Mouse (Mus musculus) left cerebral cortex, adult 11 months (tissue): ENCODE results near the gene Tmem161a.

Source experiments
- DNase-seq: peaks from one replicate; pipeline ENCODE4 v3.0.0; 2022; ENCODE audit warnings: low spot score

Gene Tmem161a

DNA sequence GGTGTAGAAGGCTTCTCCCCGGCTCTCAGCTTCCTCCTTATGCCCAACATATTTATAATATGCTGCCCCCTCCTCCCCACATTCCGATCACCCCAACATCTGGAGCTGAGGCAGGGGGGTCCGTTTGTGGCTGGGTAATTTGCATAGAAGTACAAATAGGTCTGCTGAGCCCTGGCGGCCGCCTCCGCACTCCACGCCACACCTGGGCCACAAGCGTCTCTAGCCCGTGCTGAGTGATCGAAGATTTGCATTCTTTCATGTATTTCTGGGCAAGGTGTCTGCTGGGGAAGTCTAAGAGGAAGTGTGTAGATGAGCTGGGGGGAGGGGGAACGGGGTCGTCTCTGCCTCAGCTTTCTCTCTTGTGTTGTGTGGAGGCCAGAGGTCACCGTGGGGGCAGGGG is 12.1 kb upstream of the Tmem161a start:
- no peak for DNase-seq

DNA sequence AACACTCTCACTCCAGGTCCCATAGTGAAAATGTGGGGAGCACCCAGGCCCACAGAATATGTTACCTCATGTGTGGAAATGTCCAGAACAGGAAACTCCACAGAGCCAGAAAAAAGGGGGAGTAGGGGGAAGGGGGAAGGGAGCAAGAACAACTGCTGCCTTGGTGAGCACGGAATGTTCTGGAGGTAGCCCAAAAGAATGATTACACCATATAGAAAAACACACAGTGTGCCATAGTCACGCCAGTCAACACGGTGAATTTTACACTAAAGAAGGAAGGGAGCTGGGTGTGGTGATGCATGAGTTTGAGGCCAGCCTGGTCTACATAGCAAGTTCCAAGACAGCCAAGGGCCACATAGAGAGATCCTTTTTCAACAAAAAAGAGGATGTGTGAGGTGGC is 8.8 kb upstream of the Tmem161a start:
- DNase-seq = no peak

DNA sequence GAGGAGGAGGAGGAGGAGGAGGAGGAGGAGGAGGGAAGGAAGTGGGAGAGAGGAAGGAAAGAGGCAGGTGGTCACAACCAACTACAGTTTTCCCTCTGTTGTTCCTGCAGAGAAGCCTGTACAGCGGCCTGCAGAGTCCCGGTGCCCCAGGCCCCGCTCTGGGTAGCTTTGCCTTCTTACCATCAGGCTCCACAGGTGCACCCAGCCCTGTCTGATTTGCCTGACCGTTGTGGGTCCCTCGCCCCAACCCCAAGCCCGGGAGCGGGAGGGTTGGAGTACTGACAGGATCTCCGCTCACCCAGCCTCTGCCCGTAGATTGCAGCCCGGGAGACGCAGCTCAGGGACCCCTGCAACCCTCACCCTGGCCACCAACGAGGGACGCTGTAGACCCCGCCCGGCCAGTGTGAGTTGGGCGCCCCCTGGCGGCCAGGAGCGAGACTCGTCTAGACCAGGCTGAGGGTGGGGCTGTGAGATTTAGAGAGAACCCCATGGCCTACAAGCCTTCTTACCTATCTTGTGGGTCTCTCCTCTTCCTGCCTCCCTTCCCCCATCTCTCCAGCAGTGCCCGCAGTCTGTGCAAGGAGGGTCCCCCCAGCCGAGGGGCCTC is 5.5 kb upstream of the Tmem161a start:
- no peak for DNase-seq

DNA sequence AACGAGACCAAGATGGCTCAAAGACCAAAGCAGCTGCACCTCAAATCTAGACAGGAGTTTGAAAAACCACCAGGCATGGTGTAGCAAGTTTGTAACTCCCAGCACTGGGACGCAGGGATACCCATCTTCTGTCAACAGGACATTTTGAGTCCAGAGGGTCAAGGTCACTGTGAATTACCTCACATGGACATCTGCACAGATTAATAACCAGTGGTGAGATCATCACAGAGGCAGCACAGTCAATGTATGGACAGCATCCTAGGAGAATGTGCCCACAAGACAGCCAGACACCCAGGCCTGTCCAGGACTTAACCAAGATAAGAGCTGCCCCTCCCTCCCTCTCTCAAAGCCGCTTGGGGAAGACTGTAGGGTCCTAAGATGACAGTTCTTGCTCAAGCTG is 2.0 kb upstream of the Tmem161a start:
- DNase-seq = no peak

DNA sequence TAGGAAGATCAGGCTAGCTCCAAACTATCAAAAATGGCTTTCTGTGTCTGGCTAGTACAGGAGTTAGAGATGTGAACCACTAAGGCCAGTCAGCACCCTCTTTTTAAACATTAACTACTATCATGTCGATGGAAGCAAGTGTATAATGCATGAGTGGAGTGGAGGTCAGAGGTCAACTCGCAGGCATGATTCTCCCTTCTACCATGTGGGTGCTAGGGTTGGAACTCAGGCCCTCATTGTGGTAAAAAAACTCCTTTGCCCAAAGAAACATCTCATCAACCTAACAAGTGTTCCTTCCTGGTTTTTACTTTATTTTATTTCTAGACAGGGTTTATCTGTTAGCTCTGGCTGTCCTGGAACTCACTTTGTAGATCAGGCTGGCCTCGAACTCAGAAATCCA is 1.4 kb upstream of the Tmem161a start:
- no peak for DNase-seq

DNA sequence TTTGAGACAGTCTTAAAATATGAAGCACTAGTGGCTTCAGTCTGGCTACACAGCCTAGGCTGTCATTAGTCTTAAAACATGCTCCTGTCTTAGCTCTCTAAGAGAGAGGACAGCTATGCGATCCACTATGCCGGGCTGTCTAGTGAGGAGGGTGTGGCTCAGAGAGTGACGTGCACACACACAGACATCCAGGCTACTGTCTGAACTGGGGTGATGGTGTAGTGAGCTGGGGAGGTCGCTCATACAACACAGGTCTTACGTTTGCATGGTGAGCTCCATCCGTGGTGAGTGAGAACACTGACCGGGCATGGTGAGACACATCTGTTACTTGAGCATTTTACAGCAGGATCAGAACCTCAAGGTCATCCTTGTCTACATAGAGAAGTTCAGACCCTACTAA is 916 bp upstream of the Tmem161a start:
- DNase-seq = no peak

DNA sequence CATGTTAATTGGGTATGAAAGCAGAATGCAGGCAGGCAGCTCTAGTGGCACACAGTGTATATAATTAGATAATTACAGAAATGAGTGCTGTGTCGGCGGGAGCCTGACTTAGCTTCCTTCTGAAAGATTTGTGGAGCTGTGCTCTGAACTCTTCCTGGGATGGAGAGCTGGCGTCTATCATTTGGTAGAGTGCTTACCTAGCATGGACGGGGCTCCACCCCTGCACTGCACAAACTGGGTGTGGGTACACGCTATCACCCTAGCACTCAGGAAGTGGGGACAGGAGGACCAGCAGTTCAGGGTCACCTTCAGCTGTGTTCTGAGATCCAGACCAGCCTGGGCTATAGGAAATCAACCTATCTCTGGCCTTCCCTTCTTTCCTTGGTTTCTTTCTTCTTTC is 1.2 kb downstream of the Tmem161a start:
- no peak for DNase-seq

DNA sequence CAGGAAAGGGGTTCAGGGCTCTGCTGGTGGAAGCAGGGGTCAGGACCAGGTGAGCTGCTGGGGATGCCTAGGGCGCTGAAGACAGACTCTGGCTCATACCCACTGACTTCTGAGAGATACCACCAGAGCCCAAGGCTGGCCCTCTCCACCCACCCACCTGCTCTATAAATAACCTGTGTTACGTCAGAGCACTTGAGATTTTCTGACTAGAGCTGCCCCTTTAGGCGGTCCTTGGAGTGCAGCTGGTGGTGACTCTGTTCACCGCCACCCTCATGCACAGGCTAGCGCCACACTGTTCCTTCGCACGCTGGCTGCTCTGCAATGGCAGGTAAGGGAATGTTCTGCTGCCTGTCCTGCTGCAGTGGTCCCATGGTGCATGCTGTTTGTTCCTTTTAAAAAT is 1.9 kb downstream of the Tmem161a start:
- no peak for DNase-seq

DNA sequence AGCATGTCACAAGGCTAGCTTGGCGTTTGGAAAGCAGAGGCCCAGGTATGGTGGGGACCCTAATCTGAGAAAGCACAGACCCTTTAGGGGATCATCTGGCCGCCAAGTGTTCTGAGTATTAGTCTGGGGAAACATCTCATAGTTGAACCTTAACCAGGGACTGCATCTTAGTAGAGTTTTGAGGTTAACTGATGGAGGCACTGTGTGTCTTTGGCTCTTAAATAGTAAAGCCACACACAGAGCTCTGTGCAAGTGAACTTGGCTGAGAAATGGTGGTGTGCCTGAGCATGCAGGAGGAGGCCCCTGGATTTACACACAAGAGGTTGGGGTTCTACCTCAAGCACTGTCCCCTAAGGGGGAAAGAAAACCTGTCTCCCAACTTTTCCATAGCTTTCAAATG is 6.1 kb downstream of the Tmem161a start:
- no peak for DNase-seq

DNA sequence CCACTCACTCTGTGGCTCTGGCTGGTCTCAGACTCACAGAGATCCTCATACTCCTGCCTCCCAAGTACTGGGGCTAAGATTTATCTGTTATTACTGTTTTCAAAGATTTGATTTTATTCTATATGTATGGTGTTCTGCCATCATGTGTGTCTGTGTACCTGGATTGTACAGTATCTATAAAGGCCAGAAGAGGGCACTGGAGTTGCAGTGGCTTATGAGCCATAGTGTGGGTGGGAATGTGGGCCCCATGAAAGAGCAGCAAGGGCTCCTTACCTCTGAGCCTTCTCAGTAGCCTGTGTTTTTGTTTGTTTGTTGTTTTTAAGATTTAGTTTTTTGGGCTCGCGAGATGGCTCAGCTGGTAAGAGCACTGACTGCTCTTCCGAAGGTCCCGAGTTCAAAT is 6.9 kb downstream of the Tmem161a start:
- DNase-seq = no peak

DNA sequence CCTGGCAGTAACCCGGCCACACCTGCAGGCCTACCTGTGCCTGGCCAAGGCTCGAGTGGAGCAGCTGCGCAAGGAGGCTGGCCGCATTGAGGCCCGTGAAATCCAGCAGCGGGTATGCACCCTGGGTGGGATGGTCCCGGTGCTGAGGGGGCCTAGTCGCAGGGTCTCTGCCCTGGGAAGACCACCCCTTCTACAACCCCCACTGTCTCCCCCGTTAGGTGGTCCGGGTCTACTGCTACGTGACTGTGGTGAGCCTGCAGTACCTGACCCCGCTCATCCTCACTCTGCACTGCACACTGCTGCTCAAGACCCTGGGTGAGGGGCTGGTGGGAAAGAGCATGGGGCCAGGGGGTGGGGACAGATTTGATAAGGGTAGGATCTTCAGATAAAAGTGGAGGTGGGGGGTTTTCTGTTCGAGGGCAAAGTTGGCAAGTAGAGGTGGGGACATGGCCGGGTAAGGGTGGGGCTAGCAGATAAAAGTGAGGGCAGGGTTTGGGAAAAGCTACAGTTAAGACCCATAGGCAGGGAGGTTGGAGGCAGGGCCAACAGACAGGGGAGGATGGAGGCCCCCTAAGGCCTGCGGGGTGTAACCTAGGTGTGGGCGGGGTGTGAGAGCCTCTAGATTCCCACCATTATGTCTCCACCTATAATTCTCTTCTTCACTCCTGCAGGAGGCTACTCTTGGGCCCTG is 9.2 kb downstream of the Tmem161a start:
- no peak for DNase-seq

DNA sequence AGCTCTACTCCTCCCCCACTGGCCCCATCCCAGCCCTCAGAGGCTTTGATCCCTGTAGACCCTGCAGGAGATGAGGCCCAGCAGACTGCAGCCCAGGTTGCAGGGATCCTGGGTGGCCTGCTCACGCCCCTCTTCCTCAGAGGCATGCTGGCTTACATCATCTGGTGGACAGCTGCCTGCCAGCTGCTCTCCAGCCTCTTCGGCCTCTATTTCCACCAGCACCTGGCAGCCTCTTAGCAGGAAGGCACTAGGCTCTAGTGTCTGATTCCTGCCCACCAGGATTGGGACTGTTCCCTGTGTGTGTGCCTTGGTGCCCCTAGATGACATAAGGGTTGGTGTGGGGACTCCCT is 9.7 kb downstream of the Tmem161a start:
- no peak for DNase-seq

DNA sequence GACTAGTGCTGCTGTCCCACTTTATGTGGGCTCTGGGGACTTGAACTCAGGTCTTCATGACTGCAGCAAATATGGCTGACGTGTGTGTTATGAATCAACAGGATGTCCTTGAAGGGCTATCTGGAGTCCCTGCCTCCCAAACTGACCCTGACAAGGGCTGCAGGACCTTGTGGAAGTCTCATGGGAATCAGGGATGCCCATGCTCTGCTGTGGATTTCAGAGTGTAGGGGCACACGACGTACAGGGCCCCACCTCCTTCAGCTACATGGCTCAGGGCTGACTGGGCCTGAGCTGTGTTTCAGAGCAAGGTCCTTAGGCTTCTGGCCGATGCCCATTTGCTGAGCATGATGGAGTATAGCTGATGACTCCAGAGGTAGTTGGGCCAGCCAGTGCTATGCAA is 11.0 kb downstream of the Tmem161a start:
- DNase-seq = no peak

DNA sequence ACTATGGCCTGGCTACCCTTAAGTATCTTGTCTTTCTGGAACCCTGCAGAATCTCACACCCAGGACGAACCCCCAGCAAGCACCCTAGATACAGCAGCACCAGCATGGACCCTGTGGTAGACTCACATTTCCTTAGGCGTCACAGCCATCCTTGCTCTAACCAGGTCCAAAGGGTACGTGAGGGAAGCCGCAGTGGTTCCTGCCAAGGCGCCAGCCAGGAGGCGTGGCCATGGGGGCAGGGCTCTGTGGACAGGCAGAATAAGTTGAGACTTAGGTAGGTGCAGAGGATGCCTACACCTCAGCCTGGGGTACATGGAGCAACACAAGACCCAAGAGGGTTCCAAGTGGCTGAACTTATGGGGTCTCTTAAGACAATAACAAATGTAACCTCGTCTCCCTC is 16.6 kb downstream of the Tmem161a start:
- no peak for DNase-seq

DNA sequence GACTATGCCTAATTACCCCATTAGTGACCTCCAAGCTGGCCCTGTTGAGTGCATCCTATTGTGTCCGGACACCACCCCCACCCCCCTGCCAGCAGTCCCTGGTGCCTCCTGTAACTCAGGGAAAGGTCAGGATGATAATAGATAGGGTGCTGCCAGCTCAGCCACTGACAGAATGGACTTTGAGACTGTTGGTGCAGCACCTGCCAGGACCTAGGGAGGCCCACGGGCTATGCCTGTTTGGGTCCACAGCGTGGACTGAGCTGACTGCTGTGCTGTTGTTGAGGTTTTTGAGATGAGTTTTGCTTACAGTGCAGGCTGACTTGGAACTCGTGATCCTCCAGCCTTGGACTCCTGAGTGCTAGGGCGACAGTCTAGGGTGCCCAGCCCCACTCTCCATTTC is 21.1 kb downstream of the Tmem161a start:
- DNase-seq = no peak

DNA sequence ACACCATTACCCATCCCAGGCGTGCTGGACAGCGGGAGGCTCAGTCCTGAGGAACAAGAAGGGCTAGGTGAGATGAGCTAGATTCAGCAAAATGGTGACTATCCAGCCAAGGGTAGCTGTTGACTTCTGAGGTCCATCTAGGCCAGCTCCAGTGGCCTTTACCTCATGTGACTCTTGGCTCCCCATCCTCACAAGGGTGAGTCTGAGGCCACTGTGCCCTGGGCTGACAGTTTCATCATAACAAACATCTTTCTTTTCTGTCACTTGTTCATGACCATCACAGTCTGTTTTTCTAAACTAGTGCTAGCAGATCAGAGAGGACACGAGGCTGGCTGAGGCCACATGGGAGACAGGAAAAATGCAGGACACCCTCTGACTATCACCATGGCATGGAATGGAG is 22.0 kb downstream of the Tmem161a start:
- no peak for DNase-seq

DNA sequence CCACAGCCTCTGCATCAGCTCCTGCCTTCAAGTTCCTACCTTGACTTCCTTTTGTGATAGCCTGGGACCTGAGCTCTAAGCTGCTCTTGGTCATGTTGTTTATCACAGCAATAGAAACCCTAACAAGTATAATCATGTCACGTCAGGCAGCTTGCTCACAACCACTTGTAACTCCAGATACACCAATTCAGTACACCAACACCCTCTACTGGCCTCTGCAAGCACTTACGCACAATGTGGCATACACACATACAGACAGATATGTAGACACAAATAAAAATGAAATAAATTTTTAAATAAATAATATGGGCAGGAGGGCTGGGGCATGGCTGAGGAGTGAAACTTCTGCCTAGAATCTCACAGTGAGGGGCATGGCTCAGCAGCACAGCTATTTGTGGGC is 23.6 kb downstream of the Tmem161a start:
- DNase-seq = no peak

DNA sequence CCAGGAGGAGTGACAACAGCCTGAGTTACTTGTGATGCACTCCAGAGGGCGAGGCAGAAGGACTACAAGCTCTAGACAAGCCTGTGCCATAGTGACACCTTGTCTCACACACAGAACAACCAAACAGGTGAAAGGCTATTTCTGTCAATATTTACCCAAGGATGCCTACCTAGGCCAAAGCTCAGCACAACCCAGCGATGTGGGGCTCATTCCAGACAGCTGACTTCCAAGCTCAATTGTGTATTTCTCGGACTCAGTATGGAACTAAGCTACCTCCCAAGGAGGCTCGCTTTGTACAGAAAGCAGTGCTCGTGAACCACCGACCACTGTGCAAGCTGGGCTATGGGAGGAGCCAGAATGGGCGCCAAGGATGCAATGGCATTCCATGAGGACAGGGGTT is 25.4 kb downstream of the Tmem161a start:
- no peak for DNase-seq

DNA sequence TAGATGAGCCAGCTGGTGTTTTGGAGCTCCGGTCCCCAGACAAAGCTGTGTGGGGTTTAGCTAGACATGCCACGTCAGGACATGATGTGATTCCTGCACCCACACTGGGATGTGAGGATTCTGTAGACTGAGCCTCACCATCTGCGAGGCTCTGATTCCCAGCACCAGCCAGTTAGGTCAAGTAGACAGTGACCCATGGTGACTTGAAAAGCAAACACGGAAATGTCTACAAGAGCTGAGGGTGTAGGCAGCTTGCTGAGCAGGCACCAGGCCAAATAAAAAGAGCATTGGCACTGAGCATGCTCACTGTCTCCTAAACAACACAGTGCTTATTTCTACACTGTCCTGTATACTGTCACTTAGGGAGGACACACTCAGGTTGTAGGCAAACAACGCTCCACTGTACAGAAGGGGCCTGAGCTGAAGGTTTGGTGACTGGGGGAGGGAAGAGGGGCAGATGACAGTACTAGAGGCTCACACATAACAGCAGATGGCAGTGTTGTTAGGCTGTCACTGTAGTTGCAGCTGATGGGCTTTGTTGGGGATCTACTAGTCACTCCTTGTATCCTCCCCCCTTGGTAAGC is 28.0 kb downstream of the Tmem161a start:
- no peak for DNase-seq

DNA sequence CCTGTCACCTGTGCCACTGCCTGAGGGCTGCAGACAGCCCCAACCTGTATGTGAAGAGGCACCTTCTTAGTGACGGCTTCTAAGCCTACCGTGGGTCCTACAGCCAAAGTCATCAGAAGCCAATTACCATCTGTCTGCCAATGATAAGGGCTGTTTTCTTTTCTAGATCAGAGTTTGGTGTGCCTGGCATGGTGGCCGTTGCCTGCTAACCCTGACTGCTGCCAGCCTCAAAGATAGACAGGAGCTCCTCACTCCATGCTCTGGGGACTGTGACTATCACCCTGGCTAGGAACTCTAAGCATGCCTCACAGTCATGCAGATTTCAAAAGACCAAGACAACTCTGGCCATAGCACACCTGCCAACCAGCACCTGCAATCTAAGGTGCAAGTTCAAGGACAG is 29.3 kb downstream of the Tmem161a start:
- DNase-seq = no peak

DNA sequence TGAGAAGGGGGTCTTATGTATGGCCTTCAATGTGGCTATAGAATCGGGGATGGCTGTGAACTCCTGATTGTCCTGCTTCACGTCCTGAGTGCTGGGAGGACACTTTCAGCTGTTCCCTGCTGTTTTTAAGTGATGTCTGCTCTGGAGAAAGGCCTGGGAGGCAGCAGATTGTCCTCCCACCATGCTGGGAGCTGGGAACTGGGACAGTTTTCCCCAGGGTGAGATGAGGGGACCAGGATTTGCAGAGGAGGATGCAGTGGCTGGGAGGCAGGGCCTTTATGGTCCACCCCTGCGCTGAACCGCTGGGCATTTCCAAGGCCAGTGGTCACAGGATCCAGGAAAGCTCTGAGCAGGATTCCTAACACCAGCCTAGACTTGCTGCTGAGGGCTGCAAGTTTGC is 30.9 kb downstream of the Tmem161a start:
- no peak for DNase-seq

DNA sequence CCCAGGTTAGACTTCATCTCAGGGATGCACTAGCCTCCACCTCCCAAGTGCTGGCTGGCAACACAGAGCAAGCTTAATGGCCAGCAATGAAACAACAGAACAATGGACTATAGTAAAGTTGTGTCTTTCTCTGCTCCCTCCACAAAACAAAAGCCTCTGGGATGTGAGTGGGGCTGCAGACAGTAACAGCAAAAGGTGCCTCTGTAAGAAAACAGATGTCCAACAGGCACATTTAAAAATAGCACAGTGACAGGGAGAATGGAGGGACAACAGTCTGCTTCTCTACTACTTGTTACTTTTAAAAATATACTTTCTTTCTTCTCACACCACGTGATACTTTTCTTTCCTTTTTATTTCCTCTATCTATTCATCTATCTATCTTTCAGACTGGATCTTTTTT is 32.6 kb downstream of the Tmem161a start:
- no peak for DNase-seq

DNA sequence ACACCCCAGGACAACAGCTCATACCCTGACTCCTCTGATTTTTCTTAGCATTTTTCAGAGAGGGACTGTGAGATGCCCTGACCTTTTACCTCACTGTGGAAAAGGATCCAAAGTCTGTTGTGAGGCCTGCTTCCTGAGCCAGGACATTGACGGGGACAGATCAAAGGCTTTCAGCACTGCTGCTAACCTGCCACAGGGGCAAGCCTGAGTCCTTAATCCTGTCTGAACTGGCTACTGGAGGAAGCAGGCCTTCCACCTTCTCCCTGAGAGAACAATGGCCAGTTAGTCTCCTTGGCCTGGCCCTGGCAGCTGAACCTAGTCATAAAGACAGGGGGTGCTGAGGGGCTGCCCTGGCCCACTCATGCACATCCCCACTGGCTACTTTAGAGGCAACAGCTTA is 36.0 kb downstream of the Tmem161a start:
- no peak for DNase-seq

DNA sequence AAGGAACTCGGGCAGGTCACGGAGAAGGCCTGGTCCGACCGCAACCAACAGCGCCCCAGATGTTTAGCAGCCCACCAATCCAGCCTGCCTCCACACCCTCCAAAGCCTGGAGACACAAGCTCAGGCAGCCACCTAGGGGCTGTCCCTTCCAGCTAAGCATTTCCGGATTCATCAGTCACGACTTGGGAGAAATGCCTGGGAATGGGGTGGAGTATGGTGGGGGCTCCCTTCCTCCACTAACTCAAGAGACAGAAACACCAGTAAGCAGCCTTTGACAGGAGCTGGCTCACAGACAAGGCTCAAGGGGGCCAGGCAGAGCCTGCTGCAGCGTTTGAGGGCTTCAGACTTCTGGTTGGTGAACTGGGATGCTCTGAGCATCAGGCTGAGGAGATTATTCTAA is 38.4 kb downstream of the Tmem161a start:
- DNase-seq = no peak
